Mouse (Mus musculus) embryonic fibroblast, embryonic 13.5 days (primary cell): Measurements from ENCODE around the gene Gpr182.

Experiments
- CTCF ChIP-seq: IDR thresholded peaks from 2 replicates; pipeline ENCODE4 v1.5.1; 2011; ENCODE audit warnings: mild to moderate bottlenecking, control low read depth, low read length, moderate library complexity, borderline replicate concordance; ENCODE audit not compliant: insufficient read depth
- POLR2A ChIP-seq: IDR thresholded peaks from 2 replicates; pipeline ENCODE4 v1.6.1; 2011; ENCODE audit warnings: low read depth, mild to moderate bottlenecking, control low read depth, low read length, moderate library complexity

DNA sequence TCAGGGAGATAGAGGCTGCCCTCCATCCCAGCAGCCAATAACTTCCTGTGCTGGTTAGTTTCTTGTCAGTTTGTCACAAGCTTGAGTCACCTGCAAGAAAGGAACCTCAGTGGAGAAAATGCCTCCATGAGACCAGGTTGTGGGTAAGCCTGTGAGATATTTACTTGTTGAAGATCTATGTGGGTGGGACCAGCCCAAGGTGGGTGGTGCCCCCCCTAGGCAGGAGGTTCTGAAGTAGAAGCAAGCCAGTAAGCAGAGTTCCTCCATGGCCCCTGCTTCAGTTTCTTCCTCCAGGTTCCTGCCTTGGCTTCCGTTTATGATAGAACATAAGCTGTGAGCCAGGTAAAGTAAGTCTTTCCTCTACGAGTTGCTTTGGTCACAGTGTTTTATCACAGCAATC, 15.3 kb downstream of the Gpr182 start:
- TF ChIP-seq POLR2A = no peak
- no peak for TF ChIP-seq CTCF
